Mouse (Mus musculus): ENCODE data around the gene Dok1. TPM values are rescaled to one million over a fixed set of nuclear protein-coding genes. Genes with fewer than 3 reads are reported as not detected.

Gene Dok1
- polyA plus RNA-seq, 1 experiment, result 21.9 TPM

DNA sequence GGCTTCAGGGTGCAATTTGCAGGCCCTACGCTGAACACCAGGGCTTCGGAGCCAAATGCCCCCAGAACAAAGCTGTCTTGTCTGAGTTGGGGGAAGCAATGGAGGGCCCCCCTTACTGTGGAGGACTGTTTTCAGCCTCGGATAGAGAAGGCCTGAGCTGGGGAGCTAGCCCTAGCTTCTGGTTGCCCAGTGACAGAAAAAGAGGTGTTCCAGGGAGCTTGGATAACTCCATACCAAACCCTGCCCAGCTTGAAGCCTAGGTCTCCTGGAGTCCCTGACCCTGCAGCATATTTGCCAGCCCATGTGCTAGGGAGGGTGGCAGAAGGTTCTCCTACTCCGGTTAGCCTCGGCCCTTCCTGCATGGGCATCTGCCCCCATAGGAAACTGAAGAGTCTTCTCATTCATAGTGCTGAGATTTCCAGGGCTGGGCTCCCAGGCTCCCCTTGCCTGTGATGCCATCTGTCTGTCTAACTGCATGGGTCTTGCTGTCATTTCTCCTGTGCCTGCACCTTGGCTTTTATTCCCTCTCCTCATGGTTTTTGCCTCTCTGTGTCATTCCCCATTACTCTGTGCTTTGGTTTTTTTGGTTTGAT is 1.3 kb upstream of the Dok1 start:
- TF ChIP-seq POLR2A (IDR thresholded peaks at IDR 0.05; ENCODE audit: control insufficient read depth, extremely low read depth, insufficient read depth, low read length, poor library complexity) (no peak), CTCF (IDR thresholded peaks at IDR 0.05; ENCODE audit: borderline replicate concordance, control insufficient read depth, extremely low read depth, insufficient read depth, low read length, poor library complexity) (no peak)
- Histone ChIP-seq H3K4me1 (replicated peaks; ENCODE audit: control insufficient read depth, insufficient read depth, low read length) (peaks cover 21% of the 10 kb centered on the region), H3K4me3 (ENCODE audit: control insufficient read depth, insufficient read depth, low read length) (no peak overlapping the region), H3K27ac (ENCODE audit: control insufficient read depth, insufficient read depth, low read length) (no peak overlapping the region), H3K36me3 (ENCODE audit: control insufficient read depth, insufficient read depth, low read length) (no peaks in the 10 kb centered on the region), H3K27me3 (ENCODE audit: control insufficient read depth, insufficient read depth, low read length) (no peaks in the 10 kb centered on the region)
- DNase-seq, result no peak
- whole genome bisulfite sequencing, result 92% methylated on average over 5 of the region's 5 CpGs

DNA sequence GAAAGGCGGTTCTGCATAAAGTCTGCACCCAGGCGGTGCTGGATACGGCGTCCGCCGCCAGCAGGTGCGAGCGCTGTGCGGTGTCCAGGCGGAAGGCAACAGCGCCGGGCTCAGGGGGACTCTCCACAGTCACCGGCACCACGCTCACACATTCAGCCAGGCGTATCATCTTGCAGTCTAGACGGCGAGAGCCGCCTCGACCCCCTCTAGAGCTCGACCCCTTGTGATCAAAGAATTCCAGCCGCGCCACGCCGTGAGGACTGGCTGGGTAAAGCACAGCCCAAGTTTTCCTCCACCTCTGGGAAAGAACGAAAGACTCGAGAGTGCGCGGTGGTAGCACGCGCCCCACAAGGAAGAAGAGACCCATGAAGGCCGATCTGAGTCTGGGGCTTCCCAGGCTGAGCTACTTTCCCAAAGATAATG is 491 bp downstream of the Dok1 start:
- Histone ChIP-seq H3K36me3 (ENCODE audit: control insufficient read depth, insufficient read depth, low read length) (no peaks in the 10 kb centered on the region), H3K4me3 (ENCODE audit: control insufficient read depth, insufficient read depth, low read length) (peak overlapping the region; percentile 82), H3K4me1 (replicated peaks; ENCODE audit: control insufficient read depth, insufficient read depth, low read length) (peaks cover 15% of the 10 kb centered on the region), H3K27ac (ENCODE audit: control insufficient read depth, insufficient read depth, low read length) (no peak overlapping the region), H3K27me3 (ENCODE audit: control insufficient read depth, insufficient read depth, low read length) (no peaks in the 10 kb centered on the region)
- under 1% methylated on average over 31 of the region's 31 CpGs for WGBS
- TF ChIP-seq POLR2A (IDR thresholded peaks at IDR 0.05; ENCODE audit: control insufficient read depth, extremely low read depth, insufficient read depth, low read length, poor library complexity), result no peak
- no peak; the same call in 1 of the 2 replicates for TF ChIP-seq CTCF (IDR thresholded peaks at IDR 0.05; ENCODE audit: borderline replicate concordance, control insufficient read depth, extremely low read depth, insufficient read depth, low read length, poor library complexity)
- DNase-seq, result peak; percentile 47

DNA sequence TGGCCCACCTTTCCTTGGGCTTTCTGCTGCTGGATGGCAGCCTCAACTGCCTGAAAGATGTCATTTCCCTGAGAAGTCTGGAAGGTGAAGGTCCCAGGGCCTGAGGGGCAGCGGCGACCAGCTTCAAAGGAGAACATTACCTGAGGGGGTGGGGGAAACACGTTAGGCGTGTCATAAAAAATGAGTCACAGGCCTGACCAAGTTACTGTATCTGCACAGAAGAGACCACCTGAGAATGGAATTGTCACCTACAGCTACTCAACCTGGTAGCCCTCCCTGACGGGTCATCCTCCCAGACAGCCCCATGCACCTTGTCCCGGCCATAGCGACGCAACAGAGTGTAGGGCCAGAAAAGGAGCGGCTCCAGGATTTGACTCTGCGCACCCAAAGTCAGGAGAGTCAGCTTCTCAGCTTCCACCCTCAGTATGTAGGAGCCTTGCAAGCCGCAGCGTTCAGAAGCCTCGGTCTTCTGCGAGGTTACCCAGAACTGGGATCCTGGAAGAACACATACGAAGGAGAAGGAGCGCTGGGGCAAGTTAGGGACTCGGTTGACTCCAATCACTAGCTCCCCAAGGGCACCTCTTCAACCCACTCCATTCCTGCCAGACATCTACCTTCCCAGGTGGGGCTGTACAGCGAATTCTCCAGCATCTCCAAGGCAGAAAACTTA is 1.2 kb downstream of the Dok1 start:
- peak overlapping the region; percentile 82; the same call in 1 of the 2 replicates for H3K4me3 ChIP-seq (ENCODE audit: control insufficient read depth, insufficient read depth, low read length)
- no peak for DNase-seq
- TF ChIP-seq POLR2A (IDR thresholded peaks at IDR 0.05; ENCODE audit: control insufficient read depth, extremely low read depth, insufficient read depth, low read length, poor library complexity) (no peak), CTCF (IDR thresholded peaks at IDR 0.05; ENCODE audit: borderline replicate concordance, control insufficient read depth, extremely low read depth, insufficient read depth, low read length, poor library complexity) (no peak)
- peaks cover 15% of the 10 kb centered on the region for H3K4me1 ChIP-seq (replicated peaks; ENCODE audit: control insufficient read depth, insufficient read depth, low read length)
- no peaks in the 10 kb centered on the region for H3K27me3 ChIP-seq (ENCODE audit: control insufficient read depth, insufficient read depth, low read length)
- H3K27ac ChIP-seq (ENCODE audit: control insufficient read depth, insufficient read depth, low read length), result no peak overlapping the region
- H3K36me3 ChIP-seq (ENCODE audit: control insufficient read depth, insufficient read depth, low read length), result no peaks in the 10 kb centered on the region
- 89% methylated on average over 18 of the region's 18 CpGs for WGBS

DNA sequence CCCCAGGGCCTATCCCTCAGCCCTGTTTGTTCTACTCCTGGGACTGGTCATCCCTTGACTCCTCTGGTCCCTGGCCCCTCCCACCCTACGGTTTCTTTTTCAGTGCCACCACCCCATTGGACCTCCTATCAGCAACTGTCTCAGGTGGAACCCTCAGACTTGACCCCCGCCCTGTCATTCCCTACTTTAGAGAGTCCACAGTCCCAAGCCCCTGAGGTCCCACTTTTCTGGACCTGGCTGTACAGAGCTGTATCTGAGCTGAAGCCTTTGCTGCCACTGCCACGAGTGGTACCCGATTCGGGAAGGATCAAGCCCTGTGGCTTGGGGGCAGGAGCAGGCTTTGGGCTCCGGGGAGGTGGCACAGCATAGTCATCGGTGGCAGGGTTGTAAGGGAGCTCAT is 2.2 kb downstream of the Dok1 start:
- no peak for DNase-seq
- H3K36me3 ChIP-seq (ENCODE audit: control insufficient read depth, insufficient read depth, low read length), result no peaks in the 10 kb centered on the region
- no peak for TF ChIP-seq CTCF (IDR thresholded peaks at IDR 0.05; ENCODE audit: borderline replicate concordance, control insufficient read depth, extremely low read depth, insufficient read depth, low read length, poor library complexity)
- TF ChIP-seq POLR2A (IDR thresholded peaks at IDR 0.05; ENCODE audit: control insufficient read depth, extremely low read depth, insufficient read depth, low read length, poor library complexity), result no peak
- peaks cover 15% of the 10 kb centered on the region for H3K4me1 ChIP-seq (replicated peaks; ENCODE audit: control insufficient read depth, insufficient read depth, low read length)
- H3K4me3 ChIP-seq (ENCODE audit: control insufficient read depth, insufficient read depth, low read length), result no peak overlapping the region
- no peaks in the 10 kb centered on the region for H3K27me3 ChIP-seq (ENCODE audit: control insufficient read depth, insufficient read depth, low read length)
- 96% methylated on average over 7 of the region's 7 CpGs for WGBS
- H3K27ac ChIP-seq (ENCODE audit: control insufficient read depth, insufficient read depth, low read length), result no peak overlapping the region

DNA sequence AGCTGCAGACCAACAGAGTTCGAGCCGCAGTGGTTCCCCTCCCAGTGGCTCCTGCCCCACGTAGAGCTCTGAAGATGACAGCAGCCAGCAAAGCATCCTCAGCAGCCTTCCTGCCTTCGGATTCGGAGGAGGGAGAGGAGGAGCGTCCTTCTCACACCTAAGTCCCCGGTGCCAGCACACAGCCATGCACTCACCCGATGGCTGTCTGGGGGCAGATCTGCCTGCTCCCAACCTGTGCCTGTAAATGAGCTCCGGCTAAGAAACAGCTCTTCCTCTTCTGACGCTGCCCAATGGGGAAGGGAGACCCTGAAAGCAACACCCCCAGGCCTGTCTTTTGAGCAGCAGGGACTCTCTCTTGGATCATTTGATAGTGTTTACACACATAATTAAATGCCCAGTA is 3.5 kb downstream of the Dok1 start:
- TF ChIP-seq POLR2A (IDR thresholded peaks at IDR 0.05; ENCODE audit: control insufficient read depth, extremely low read depth, insufficient read depth, low read length, poor library complexity) (no peak), CTCF (IDR thresholded peaks at IDR 0.05; ENCODE audit: borderline replicate concordance, control insufficient read depth, extremely low read depth, insufficient read depth, low read length, poor library complexity) (no peak)
- H3K4me3 ChIP-seq (ENCODE audit: control insufficient read depth, insufficient read depth, low read length), result no peak overlapping the region
- no peaks in the 10 kb centered on the region for H3K27me3 ChIP-seq (ENCODE audit: control insufficient read depth, insufficient read depth, low read length)
- 92% methylated on average over 10 of the region's 10 CpGs for WGBS
- H3K36me3 ChIP-seq (ENCODE audit: control insufficient read depth, insufficient read depth, low read length), result no peaks in the 10 kb centered on the region
- H3K4me1 ChIP-seq (replicated peaks; ENCODE audit: control insufficient read depth, insufficient read depth, low read length), result peaks cover 15% of the 10 kb centered on the region
- DNase-seq, result no peak
- no peak overlapping the region for H3K27ac ChIP-seq (ENCODE audit: control insufficient read depth, insufficient read depth, low read length)

DNA sequence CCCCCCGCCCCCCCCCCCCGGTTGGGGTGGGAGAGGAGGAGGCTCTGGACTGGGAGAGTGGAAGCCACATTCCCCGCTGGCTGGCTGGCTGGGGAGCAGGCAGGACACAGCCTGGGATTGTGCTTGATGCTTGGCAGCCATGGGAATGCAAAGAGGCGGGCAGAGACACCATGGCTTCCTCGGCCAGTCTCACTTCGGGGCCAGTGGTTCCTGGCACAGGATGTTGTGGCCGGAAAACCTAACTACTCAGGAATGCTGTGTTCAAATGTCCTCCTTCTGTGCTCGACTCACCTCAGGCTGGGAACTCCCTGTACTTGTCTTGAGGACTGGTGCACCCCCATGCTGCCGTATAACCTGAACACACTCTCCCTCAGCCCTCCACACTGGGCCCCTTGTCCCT is 5.6 kb downstream of the Dok1 start:
- no peak for DNase-seq
- Histone ChIP-seq H3K4me3 (ENCODE audit: control insufficient read depth, insufficient read depth, low read length) (no peak overlapping the region), H3K36me3 (ENCODE audit: control insufficient read depth, insufficient read depth, low read length) (no peaks in the 10 kb centered on the region), H3K27me3 (ENCODE audit: control insufficient read depth, insufficient read depth, low read length) (no peaks in the 10 kb centered on the region), H3K4me1 (replicated peaks; ENCODE audit: control insufficient read depth, insufficient read depth, low read length) (peaks cover 9% of the 10 kb centered on the region), H3K27ac (ENCODE audit: control insufficient read depth, insufficient read depth, low read length) (no peak overlapping the region)
- no peak for TF ChIP-seq POLR2A (IDR thresholded peaks at IDR 0.05; ENCODE audit: control insufficient read depth, extremely low read depth, insufficient read depth, low read length, poor library complexity)
- no peak for TF ChIP-seq CTCF (IDR thresholded peaks at IDR 0.05; ENCODE audit: borderline replicate concordance, control insufficient read depth, extremely low read depth, insufficient read depth, low read length, poor library complexity)
- WGBS, result 34% methylated on average over 8 of the region's 9 CpGs

All from thymus, adult 2 months (tissue).